Mouse (Mus musculus): ENCODE data around the gene Naa35. TPM values are rescaled to one million over a fixed set of nuclear protein-coding genes. Genes with fewer than 3 reads are reported as not detected.
A peak's percentile ranks its signal among the peaks of the same experiment; 100 is the strongest.

Naa35 gene
- polyA plus RNA-seq, 1 experiment from 2014 or later = 120 TPM

DNA sequence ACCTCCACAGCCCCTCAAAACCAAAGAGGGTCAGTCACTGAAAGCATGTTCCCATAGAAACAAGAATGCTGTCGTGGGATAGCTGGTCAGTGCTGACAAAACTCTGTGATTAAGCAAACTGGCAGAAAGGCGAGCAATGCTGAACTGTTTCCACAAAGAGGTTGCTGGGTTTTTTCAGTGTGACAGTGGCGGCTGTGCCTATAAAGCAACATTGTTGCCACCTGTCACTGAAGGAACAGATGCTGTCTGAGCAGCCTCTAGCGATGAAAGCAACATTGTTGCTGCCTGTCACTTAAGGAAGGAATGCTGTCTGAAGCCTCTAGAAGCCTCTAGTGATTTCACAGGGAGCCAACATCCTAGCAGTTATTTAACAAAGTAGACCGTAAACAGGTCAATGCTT lies 67.6 kb downstream of the Naa35 start:
- Histone ChIP-seq H3K36me3 (ENCODE audit: control insufficient read depth, insufficient read depth, low read length) (peaks cover 4% of the 10 kb centered on the region; the same call in 1 of the 2 replicates), H3K9me3 (ENCODE audit: control insufficient read depth, low read length) (no peaks in the 10 kb centered on the region), H3K27me3 (ENCODE audit: control insufficient read depth, insufficient read depth, low read length) (no peaks in the 10 kb centered on the region), H3K27ac (ENCODE audit: low read depth, low read length) (peak overlapping the region; percentile 77), H3K4me2 (replicated peaks; ENCODE audit: low read depth, low read length) (no peak overlapping the region), H3K4me3 (ENCODE audit: low read depth, low read length) (no peak overlapping the region), H3K9ac (ENCODE audit: low read depth, low read length) (no peak overlapping the region), H3K4me1 (replicated peaks; ENCODE audit: control insufficient read depth, insufficient read depth, low read length) (peaks cover 19% of the 10 kb centered on the region)
- 43% methylated on average over 5 of the region's 5 CpGs for WGBS
- ATAC-seq (ENCODE audit: low FRiP score) (no peak), DNase-seq (ENCODE audit: low spot score) (peak; percentile 46)

DNA sequence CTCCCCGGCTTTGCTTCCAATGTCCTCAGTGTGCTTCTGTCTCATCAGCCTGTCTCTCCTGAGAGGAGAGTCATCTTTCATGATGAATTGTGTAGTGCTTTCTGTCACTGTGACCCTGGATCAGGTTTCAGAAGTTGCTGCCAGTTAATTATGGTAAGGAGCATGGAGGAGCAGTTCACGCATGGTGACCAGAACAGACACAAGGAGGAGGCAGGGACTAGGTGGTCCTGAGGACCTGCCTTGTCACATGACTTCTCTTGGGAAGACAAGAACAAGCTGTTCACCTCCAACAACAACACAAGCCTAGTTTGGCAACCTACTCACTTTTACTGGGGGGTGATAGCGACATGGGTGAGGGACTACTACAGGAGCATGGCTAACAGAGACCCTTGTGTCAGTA lies 68.1 kb downstream of the Naa35 start:
- H3K9ac ChIP-seq (ENCODE audit: low read depth, low read length) = no peak overlapping the region
- H3K27ac ChIP-seq (ENCODE audit: low read depth, low read length) = peak overlapping the region; percentile 77
- ATAC-seq (ENCODE audit: low FRiP score) = no peak
- no peak overlapping the region for H3K4me3 ChIP-seq (ENCODE audit: low read depth, low read length)
- H3K27me3 ChIP-seq (ENCODE audit: control insufficient read depth, insufficient read depth, low read length) = no peaks in the 10 kb centered on the region
- H3K4me2 ChIP-seq (replicated peaks; ENCODE audit: low read depth, low read length) = no peak overlapping the region
- peaks cover 21% of the 10 kb centered on the region for H3K4me1 ChIP-seq (replicated peaks; ENCODE audit: control insufficient read depth, insufficient read depth, low read length)
- H3K36me3 ChIP-seq (ENCODE audit: control insufficient read depth, insufficient read depth, low read length) = peaks cover 6% of the 10 kb centered on the region; the same call in 1 of the 2 replicates
- WGBS = 52% methylated on average over 3 of the region's 3 CpGs
- no peaks in the 10 kb centered on the region for H3K9me3 ChIP-seq (ENCODE audit: control insufficient read depth, low read length)
- no peak for DNase-seq (ENCODE audit: low spot score)

DNA sequence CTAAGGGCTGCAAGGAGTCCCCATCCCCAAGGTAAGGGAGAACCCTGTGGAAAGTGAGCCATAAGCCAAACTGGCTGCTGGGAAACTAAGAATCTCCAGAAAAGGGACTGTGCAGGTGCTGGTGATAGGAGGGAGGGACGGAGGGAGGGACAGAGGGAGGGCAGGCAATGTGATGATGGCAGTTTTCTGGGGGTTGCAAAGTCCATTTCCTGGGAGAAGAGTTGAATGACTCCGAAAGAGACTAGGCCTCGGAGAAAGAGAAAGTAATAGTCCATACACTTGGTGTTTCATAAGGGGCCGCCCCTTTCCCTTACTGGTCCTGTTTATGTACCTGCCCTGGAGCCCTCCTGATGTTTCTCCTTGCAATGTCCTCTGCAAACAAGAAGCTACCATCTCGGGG lies 69.4 kb downstream of the Naa35 start:
- no peak overlapping the region for H3K4me3 ChIP-seq (ENCODE audit: low read depth, low read length)
- ATAC-seq (ENCODE audit: low FRiP score) (no peak), DNase-seq (ENCODE audit: low spot score) (no peak)
- no peak overlapping the region for H3K27ac ChIP-seq (ENCODE audit: low read depth, low read length)
- no peaks in the 10 kb centered on the region for H3K9me3 ChIP-seq (ENCODE audit: control insufficient read depth, low read length)
- H3K9ac ChIP-seq (ENCODE audit: low read depth, low read length) = no peak overlapping the region
- peaks cover 21% of the 10 kb centered on the region for H3K4me1 ChIP-seq (replicated peaks; ENCODE audit: control insufficient read depth, insufficient read depth, low read length)
- WGBS = 89% methylated on average over 5 of the region's 5 CpGs
- no peaks in the 10 kb centered on the region for H3K27me3 ChIP-seq (ENCODE audit: control insufficient read depth, insufficient read depth, low read length)
- peaks cover 13% of the 10 kb centered on the region; the same call in 1 of the 2 replicates for H3K36me3 ChIP-seq (ENCODE audit: control insufficient read depth, insufficient read depth, low read length)
- no peak overlapping the region for H3K4me2 ChIP-seq (replicated peaks; ENCODE audit: low read depth, low read length)

DNA sequence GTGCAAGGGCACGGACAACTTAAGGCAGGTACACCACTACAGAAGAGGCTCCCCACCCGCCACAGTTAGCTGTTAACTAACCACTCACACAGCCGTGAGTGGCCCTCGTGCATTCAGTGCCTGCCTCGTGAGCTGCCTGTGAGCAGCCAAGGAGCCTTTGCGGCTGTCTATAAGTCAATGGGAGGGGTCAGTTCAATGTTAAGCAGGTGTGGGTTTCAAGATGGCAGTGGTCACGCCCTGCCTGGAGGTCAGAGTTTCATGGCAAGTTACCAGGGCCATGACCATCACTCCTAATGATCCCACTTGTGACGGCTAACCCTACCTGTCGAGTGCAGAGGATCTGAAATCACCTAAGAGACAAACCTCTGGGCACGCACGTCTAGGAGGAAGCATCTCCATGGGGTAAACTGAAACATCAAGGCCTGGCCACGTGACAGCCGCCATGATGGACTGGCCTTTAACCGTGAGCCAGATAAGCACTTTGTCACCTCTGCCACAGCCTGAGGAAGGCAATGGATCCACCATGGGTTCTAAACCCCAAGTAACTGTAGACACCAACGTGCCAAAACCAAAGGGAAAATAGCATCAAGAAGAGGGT lies 70.8 kb downstream of the Naa35 start:
- no peak overlapping the region for H3K9ac ChIP-seq (ENCODE audit: low read depth, low read length)
- H3K4me2 ChIP-seq (replicated peaks; ENCODE audit: low read depth, low read length) = no peak overlapping the region
- no peak overlapping the region for H3K4me3 ChIP-seq (ENCODE audit: low read depth, low read length)
- H3K27ac ChIP-seq (ENCODE audit: low read depth, low read length) = no peak overlapping the region
- H3K9me3 ChIP-seq (ENCODE audit: control insufficient read depth, low read length) = no peaks in the 10 kb centered on the region
- ATAC-seq (ENCODE audit: low FRiP score) (no peak), DNase-seq (ENCODE audit: low spot score) (no peak)
- H3K27me3 ChIP-seq (ENCODE audit: control insufficient read depth, insufficient read depth, low read length) = no peaks in the 10 kb centered on the region
- 93% methylated on average over 15 of the region's 15 CpGs for WGBS
- H3K36me3 ChIP-seq (ENCODE audit: control insufficient read depth, insufficient read depth, low read length) = peaks cover 17% of the 10 kb centered on the region; the same call in 1 of the 2 replicates
- peaks cover 21% of the 10 kb centered on the region for H3K4me1 ChIP-seq (replicated peaks; ENCODE audit: control insufficient read depth, insufficient read depth, low read length)

DNA sequence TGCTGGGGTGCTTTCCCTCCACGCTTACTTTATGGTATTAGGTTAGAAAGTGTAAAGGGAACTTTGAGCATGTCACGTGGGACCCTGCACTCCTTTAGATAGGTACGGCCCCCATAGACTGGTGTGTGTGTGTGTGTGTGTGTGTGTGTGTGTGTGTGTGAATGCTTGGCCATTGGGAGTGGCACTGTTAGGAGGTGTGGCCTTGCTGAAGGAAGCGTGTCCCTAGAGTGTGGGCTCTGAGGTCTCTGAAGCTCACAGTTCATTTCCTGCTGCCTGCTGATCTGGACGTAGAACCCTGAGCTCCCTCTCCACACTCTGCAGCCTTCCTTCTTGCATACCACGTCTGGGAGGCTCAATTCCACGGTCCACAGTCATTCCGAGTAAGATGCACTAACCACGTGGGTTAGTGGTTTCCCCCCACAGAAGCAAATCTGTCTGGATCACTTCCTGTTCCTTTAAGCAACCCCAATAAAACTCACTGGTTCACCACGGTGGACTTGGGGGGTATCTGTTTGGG lies 71.3 kb downstream of the Naa35 start:
- WGBS = 55% methylated on average over 10 of the region's 10 CpGs

DNA sequence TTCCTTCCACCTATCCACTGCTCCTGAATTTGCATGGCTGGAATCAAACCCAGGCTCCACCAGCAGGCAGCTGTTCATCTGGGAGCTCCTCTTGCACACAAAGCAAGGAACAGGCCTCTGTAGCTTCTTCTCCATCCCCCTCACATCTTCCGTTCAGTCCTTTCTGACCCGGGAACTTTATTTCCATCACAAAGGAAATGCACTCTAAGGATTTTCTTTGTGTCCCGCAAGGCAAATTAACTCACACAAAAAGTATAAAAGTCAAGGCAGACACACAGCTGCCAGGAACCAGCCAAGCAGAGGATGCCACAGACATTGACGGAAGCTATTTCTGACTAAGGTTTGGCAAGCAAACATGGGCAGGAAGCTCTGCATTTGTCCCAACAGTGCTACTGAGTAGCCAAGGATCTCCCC lies 71.9 kb downstream of the Naa35 start:
- no peaks in the 10 kb centered on the region for H3K9me3 ChIP-seq (ENCODE audit: control insufficient read depth, low read length)
- DNase-seq (ENCODE audit: low spot score) = peak; percentile 57
- H3K27me3 ChIP-seq (ENCODE audit: control insufficient read depth, insufficient read depth, low read length) = no peaks in the 10 kb centered on the region
- peak overlapping the region; percentile 63 for H3K27ac ChIP-seq (ENCODE audit: low read depth, low read length)
- H3K36me3 ChIP-seq (ENCODE audit: control insufficient read depth, insufficient read depth, low read length) = peaks cover 23% of the 10 kb centered on the region
- peak; percentile 71 for ATAC-seq (ENCODE audit: low FRiP score)
- peaks cover 21% of the 10 kb centered on the region for H3K4me1 ChIP-seq (replicated peaks; ENCODE audit: control insufficient read depth, insufficient read depth, low read length)
- WGBS = 23% methylated on average over 4 of the region's 4 CpGs
- 0 out of 2 replicates have a peak overlapping the region, but pooled peaks have one; percentile 15 for H3K9ac ChIP-seq (ENCODE audit: low read depth, low read length)
- H3K4me2 ChIP-seq (replicated peaks; ENCODE audit: low read depth, low read length) = peak overlapping the region; percentile 5; the same call in 1 of the 2 replicates
- no peak overlapping the region for H3K4me3 ChIP-seq (ENCODE audit: low read depth, low read length)

More for the DNA sequence above, 71.3 kb downstream of the Naa35 start:
- no peak overlapping the region for H3K4me3 ChIP-seq (ENCODE audit: low read depth, low read length)
- H3K9ac ChIP-seq (ENCODE audit: low read depth, low read length) = 0 out of 2 replicates have a peak overlapping the region, but pooled peaks have one; percentile 15
- H3K27me3 ChIP-seq (ENCODE audit: control insufficient read depth, insufficient read depth, low read length) = no peaks in the 10 kb centered on the region
- H3K36me3 ChIP-seq (ENCODE audit: control insufficient read depth, insufficient read depth, low read length) = peaks cover 17% of the 10 kb centered on the region
- no peak for DNase-seq (ENCODE audit: low spot score)
- H3K4me2 ChIP-seq (replicated peaks; ENCODE audit: low read depth, low read length) = peak overlapping the region; percentile 5; the same call in 1 of the 2 replicates
- no peaks in the 10 kb centered on the region for H3K9me3 ChIP-seq (ENCODE audit: control insufficient read depth, low read length)
- H3K27ac ChIP-seq (ENCODE audit: low read depth, low read length) = peak overlapping the region; percentile 63
- peaks cover 21% of the 10 kb centered on the region for H3K4me1 ChIP-seq (replicated peaks; ENCODE audit: control insufficient read depth, insufficient read depth, low read length)
- peak; percentile 18; the same call in 1 of the 2 replicates for ATAC-seq (ENCODE audit: low FRiP score)

DNA sequence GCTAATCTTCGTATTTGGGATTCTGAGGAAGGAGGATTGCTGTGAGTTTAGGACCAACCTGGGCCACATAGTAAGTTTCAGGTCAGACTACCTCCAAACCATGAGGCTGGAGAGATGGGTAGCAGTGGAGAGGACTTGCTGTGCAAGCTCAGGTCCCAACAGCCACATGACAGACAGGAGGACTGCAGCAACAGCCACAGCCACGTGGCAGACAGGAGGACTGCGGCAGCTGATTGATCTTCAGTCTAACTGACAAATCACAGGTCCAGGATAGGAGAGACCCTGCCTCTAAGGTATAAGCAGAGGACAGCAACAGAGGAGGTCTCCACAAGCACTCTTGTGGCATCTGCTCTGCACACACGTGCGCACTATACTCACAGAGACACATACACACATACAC lies 72.7 kb downstream of the Naa35 start:
- no peak for ATAC-seq (ENCODE audit: low FRiP score)
- H3K4me3 ChIP-seq (ENCODE audit: low read depth, low read length) = no peak overlapping the region
- DNase-seq (ENCODE audit: low spot score) = no peak
- H3K27me3 ChIP-seq (ENCODE audit: control insufficient read depth, insufficient read depth, low read length) = no peaks in the 10 kb centered on the region
- peaks cover 23% of the 10 kb centered on the region for H3K36me3 ChIP-seq (ENCODE audit: control insufficient read depth, insufficient read depth, low read length)
- H3K4me2 ChIP-seq (replicated peaks; ENCODE audit: low read depth, low read length) = no peak overlapping the region
- WGBS = 73% methylated on average over 5 of the region's 5 CpGs
- no peaks in the 10 kb centered on the region for H3K9me3 ChIP-seq (ENCODE audit: control insufficient read depth, low read length)
- H3K4me1 ChIP-seq (replicated peaks; ENCODE audit: control insufficient read depth, insufficient read depth, low read length) = peaks cover 17% of the 10 kb centered on the region
- H3K27ac ChIP-seq (ENCODE audit: low read depth, low read length) = peak overlapping the region; percentile 63
- no peak overlapping the region for H3K9ac ChIP-seq (ENCODE audit: low read depth, low read length)

DNA sequence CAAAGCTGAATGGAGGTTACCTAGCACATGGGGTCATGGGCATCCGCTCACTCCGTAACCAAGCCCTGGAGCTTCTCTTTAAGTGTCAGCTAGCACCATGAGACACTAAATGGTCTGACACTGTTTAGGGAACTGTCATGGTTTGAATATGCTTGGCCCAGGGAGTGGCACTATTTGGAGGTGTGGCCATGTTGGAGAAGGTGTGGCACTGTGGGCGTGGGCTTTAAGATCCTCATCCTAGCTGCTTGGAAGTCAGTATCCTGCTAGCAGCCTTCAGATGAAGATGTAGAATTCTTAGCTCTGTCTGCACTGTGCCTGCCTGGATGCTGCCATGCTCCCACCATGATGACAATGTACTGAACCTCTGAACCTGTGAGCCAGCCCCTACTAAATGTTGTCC lies 75.3 kb downstream of the Naa35 start:
- no peak overlapping the region for H3K4me2 ChIP-seq (replicated peaks; ENCODE audit: low read depth, low read length)

DNA sequence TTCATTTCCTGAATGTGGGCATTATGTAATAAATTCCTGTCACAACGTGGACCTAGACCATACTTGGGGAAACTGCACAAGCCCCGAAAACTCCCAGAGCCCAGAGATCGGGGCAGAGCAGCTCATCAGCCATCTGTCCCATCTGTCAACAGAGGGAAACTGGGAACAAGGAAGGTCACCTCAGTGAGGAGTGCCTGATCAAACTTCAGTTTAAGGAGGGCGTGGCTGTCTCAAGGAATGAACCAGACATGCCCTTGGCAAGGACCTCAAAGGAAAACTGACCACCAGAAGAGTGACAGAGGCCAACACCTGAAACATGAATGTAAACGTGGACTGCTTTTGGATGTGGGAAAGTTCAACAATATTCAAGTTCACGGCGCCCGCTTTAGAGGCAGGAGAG lies 76.3 kb downstream of the Naa35 start:
- Histone ChIP-seq H3K4me3 (ENCODE audit: low read depth, low read length) (no peak overlapping the region), H3K4me1 (replicated peaks; ENCODE audit: control insufficient read depth, insufficient read depth, low read length) (peaks cover 3% of the 10 kb centered on the region; the same call in 1 of the 2 replicates), H3K27me3 (ENCODE audit: control insufficient read depth, insufficient read depth, low read length) (no peaks in the 10 kb centered on the region), H3K36me3 (ENCODE audit: control insufficient read depth, insufficient read depth, low read length) (peaks cover 23% of the 10 kb centered on the region), H3K27ac (ENCODE audit: low read depth, low read length) (no peak overlapping the region), H3K9ac (ENCODE audit: low read depth, low read length) (no peak overlapping the region), H3K9me3 (ENCODE audit: control insufficient read depth, low read length) (no peaks in the 10 kb centered on the region), H3K4me2 (replicated peaks; ENCODE audit: low read depth, low read length) (no peak overlapping the region)
- no peak for DNase-seq (ENCODE audit: low spot score)
- 94% methylated on average over 8 of the region's 8 CpGs for WGBS
- ATAC-seq (ENCODE audit: low FRiP score) = no peak

More for the DNA sequence above, 75.3 kb downstream of the Naa35 start:
- DNase-seq (ENCODE audit: low spot score) (no peak), ATAC-seq (ENCODE audit: low FRiP score) (no peak)
- Histone ChIP-seq H3K36me3 (ENCODE audit: control insufficient read depth, insufficient read depth, low read length) (peaks cover 23% of the 10 kb centered on the region), H3K27me3 (ENCODE audit: control insufficient read depth, insufficient read depth, low read length) (no peaks in the 10 kb centered on the region), H3K27ac (ENCODE audit: low read depth, low read length) (no peak overlapping the region), H3K9me3 (ENCODE audit: control insufficient read depth, low read length) (no peaks in the 10 kb centered on the region), H3K4me1 (replicated peaks; ENCODE audit: control insufficient read depth, insufficient read depth, low read length) (peaks cover 6% of the 10 kb centered on the region), H3K4me3 (ENCODE audit: low read depth, low read length) (no peak overlapping the region), H3K9ac (ENCODE audit: low read depth, low read length) (no peak overlapping the region)
- WGBS = 93% methylated on average over 3 of the region's 3 CpGs

Measured in hindbrain, embryonic 11.5 days (tissue).